Mouse (Mus musculus) right cerebral cortex, postnatal 10 days (tissue): ENCODE data around the gene Shh.

Experiments
- DNase-seq, 2 experiments: peaks; one replicate each; pipeline ENCODE4 v3.0.0; 2021; ENCODE audit warnings: low spot score in 2 of 2

Gene Shh

GRCm38 (mm10) chr5:28466760-28467306 lies at the start of gene Shh:
Gene Shh (minus strand): TSS chr5:28467256.
- peak; percentile 67 to 73 for DNase-seq

- DNase-seq: peak in 1 of 2 experiments; percentile 8
Observed at GRCm38 (mm10) chr5:28500792-28501439, 33.9 kb upstream of the Shh start.

- no peak for DNase-seq
Observed at GRCm38 (mm10) chr5:28498846-28499245, 31.8 kb upstream of the Shh start.

GRCm38 (mm10) chr5:28495712-28496650 lies 28.9 kb upstream of the Shh start:
- DNase-seq: peak in 1 of 2 experiments; percentile 7

- DNase-seq: peak in 1 of 2 experiments; percentile 5
Observed at GRCm38 (mm10) chr5:28493550-28493949, 26.5 kb upstream of the Shh start.

GRCm38 (mm10) chr5:28482991-28483390 lies 15.9 kb upstream of the Shh start:
- DNase-seq: no peak

- no peak for DNase-seq
Observed at GRCm38 (mm10) chr5:28481730-28482129, 14.7 kb upstream of the Shh start.

GRCm38 (mm10) chr5:28476389-28477379 lies 9.6 kb upstream of the Shh start:
- DNase-seq: no peak

GRCm38 (mm10) chr5:28473556-28473955 lies 6.5 kb upstream of the Shh start:
- no peak for DNase-seq

- DNase-seq: peak; percentile 60 to 65
Observed at GRCm38 (mm10) chr5:28469525-28470202, 2.6 kb upstream of the Shh start.

GRCm38 (mm10) chr5:28466351-28466750 lies 705 bp downstream of the Shh start:
- no peak for DNase-seq

GRCm38 (mm10) chr5:28465526-28465925 lies 1.5 kb downstream of the Shh start:
- no peak for DNase-seq

- peak; percentile 86 to 87 for DNase-seq
Observed at GRCm38 (mm10) chr5:28465099-28465406, 2.0 kb downstream of the Shh start.

GRCm38 (mm10) chr5:28464361-28465098 lies 2.5 kb downstream of the Shh start:
- peak in 1 of 2 experiments; percentile 40 for DNase-seq

GRCm38 (mm10) chr5:28463656-28464055 lies 3.4 kb downstream of the Shh start:
- no peak for DNase-seq

GRCm38 (mm10) chr5:28462741-28463590 lies 4.1 kb downstream of the Shh start:
- DNase-seq: peak in 1 of 2 experiments; percentile 31

- DNase-seq: no peak
Observed at GRCm38 (mm10) chr5:28461376-28461775, 5.7 kb downstream of the Shh start.

GRCm38 (mm10) chr5:28460556-28461350 lies 6.3 kb downstream of the Shh start:
- DNase-seq: no peak
